Mouse (Mus musculus): ENCODE results near the gene Kbtbd12. TPM values are rescaled to one million over a fixed set of nuclear protein-coding genes. Genes with fewer than 3 reads are reported as not detected.

The Kbtbd12 gene
- polyA plus RNA-seq, 1 experiment from 2014 or later = not detected

DNA sequence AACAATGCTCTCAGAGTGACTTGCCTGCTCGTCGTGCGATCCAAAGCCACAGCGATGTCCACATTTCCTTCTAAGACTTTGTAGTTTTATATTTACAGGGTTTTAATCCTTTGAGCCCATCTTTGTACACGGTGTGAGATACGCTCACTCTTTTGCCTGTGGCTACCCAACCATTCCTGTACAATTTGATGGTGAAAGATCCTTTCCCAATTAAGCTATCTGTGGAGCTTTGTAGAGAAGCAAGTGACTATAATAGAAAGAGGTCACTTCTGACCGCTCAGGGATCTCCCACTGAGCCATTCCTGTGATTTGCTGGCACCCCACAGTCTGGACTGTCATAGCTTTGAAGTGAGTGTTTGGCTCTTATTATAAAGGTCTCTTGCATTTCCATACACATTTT lies 71.1 kb downstream of the Kbtbd12 start:
- H3K27me3 ChIP-seq (ENCODE audit: insufficient read depth, poor library complexity, severe bottlenecking) = peaks cover 29% of the 10 kb centered on the region
- H3K9me3 ChIP-seq = no peaks in the 10 kb centered on the region
- peaks cover 14% of the 10 kb centered on the region for H3K4me1 ChIP-seq (replicated peaks)
- H3K27ac ChIP-seq = no peak overlapping the region
- H3K4me3 ChIP-seq = peak overlapping the region; percentile 9
- no peak for DNase-seq (ENCODE audit: low spot score)
- WGBS = 5% methylated on average over 7 of the region's 7 CpGs
- no peaks in the 10 kb centered on the region for H3K36me3 ChIP-seq

DNA sequence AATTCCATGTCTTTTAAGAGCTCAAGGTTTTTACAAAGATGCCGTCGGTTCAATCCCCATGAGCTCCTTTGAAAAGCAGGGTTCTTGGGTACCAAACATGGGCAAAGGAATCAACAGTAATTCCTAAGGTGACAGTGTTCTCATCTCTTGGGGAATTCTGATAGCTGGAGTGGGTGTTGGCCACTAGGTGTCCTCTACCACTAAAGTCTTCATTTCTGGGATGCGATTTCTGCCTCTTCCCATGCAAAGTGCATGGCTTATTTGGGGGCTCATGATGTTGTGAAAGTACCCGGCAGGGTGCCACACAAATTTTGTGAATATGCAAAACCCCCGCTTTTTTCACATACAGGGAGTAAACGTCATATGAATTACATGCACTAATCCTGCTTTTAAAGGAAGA lies 72.7 kb downstream of the Kbtbd12 start:
- H3K4me1 ChIP-seq (replicated peaks) = peaks cover 14% of the 10 kb centered on the region
- H3K9me3 ChIP-seq = no peaks in the 10 kb centered on the region
- H3K36me3 ChIP-seq = no peaks in the 10 kb centered on the region
- WGBS = 36% methylated on average over 6 of the region's 6 CpGs
- peaks cover 29% of the 10 kb centered on the region for H3K27me3 ChIP-seq (ENCODE audit: insufficient read depth, poor library complexity, severe bottlenecking)
- no peak overlapping the region for H3K4me3 ChIP-seq
- no peak overlapping the region for H3K27ac ChIP-seq
- no peak for DNase-seq (ENCODE audit: low spot score)

DNA sequence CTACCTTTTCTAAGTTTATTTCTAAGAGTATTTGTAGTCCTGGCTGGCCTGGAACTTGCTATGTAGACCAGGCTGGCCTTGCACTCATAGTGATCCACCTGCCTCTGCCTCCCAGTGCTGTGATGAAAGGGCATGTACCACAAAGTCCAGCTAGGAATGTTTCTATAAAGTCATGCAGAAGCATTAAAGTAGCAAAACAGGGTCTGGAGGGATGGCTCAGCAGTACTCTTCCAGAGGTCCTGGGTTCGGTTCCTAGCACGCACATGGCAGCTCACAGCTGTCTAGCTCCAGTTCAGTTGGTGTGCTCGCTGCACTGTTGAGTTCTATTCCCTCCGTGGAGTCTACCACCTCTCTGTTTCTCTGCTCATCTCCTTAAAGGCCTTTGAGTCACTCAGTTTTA lies 77.6 kb downstream of the Kbtbd12 start:
- 92% methylated on average over 4 of the region's 4 CpGs for WGBS
- H3K36me3 ChIP-seq = no peaks in the 10 kb centered on the region
- H3K27ac ChIP-seq = no peak overlapping the region
- no peak overlapping the region for H3K4me3 ChIP-seq
- H3K9me3 ChIP-seq = no peaks in the 10 kb centered on the region
- peaks cover 15% of the 10 kb centered on the region for H3K27me3 ChIP-seq (ENCODE audit: insufficient read depth, poor library complexity, severe bottlenecking)
- peaks cover 8% of the 10 kb centered on the region; the same call in 1 of the 2 replicates for H3K4me1 ChIP-seq (replicated peaks)
- no peak for DNase-seq (ENCODE audit: low spot score)

DNA sequence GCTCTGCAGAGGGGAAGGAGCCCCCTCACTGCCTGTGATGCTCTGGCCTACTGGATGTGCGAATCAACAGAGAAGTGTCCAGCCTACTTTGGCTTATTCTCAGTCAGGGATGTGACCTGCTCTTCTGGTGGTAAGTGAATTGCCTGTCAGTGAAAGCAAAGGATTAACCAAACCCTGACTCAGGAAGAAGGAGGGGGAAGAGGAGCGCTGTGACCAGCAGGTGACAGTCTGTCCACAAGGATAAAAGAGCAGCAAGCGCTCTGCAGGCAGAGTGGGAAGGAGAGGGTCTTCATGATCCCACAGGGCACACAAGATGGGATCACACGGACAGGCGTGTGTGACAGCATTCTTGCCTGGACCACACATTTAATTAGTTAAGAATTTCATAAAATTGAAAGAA lies 78.1 kb downstream of the Kbtbd12 start:
- H3K9me3 ChIP-seq = no peaks in the 10 kb centered on the region
- H3K36me3 ChIP-seq = no peaks in the 10 kb centered on the region
- peaks cover 10% of the 10 kb centered on the region for H3K27me3 ChIP-seq (ENCODE audit: insufficient read depth, poor library complexity, severe bottlenecking)
- H3K27ac ChIP-seq = no peak overlapping the region
- peaks cover 8% of the 10 kb centered on the region; the same call in 1 of the 2 replicates for H3K4me1 ChIP-seq (replicated peaks)
- no peak overlapping the region for H3K4me3 ChIP-seq
- 36% methylated on average over 5 of the region's 5 CpGs for WGBS
- no peak for DNase-seq (ENCODE audit: low spot score)

GRCm38 (mm10) chr6:88558076-88558475 lies 79.7 kb downstream of the Kbtbd12 start:
- no peak overlapping the region for H3K4me3 ChIP-seq
- no peak for DNase-seq (ENCODE audit: low spot score)
- H3K27me3 ChIP-seq (ENCODE audit: insufficient read depth, poor library complexity, severe bottlenecking) = 0 out of 2 replicates have a peak, but pooled peaks cover 3% of the 10 kb centered on the region
- no peaks in the 10 kb centered on the region for H3K36me3 ChIP-seq
- no peak overlapping the region for H3K27ac ChIP-seq
- WGBS = 90% methylated on average over 1 of the region's 1 CpGs
- peaks cover 8% of the 10 kb centered on the region; the same call in 1 of the 2 replicates for H3K4me1 ChIP-seq (replicated peaks)
- no peaks in the 10 kb centered on the region for H3K9me3 ChIP-seq

DNA sequence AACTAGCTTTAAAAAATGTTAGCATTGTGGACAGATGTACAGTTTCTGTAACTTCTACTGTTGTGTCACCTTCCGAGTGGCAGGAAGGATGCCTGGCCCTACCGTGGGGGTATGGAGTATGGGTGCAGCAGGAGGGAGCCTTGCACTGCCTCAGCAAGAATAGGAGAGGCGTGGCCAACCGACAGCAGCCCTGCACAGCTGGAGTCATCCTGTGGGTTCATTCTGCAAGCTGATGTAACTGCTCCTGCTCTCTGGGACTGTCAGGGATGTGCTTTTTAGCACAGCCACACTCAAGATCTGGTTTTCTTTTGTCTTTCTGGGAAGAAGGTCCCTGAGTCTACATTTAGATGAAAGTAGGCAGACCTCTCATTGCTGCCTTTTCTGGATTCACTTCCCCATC lies 80.2 kb downstream of the Kbtbd12 start:
- no peak for DNase-seq (ENCODE audit: low spot score)
- Histone ChIP-seq H3K36me3 (no peaks in the 10 kb centered on the region), H3K27ac (no peak overlapping the region), H3K9me3 (no peaks in the 10 kb centered on the region), H3K4me3 (no peak overlapping the region), H3K27me3 (ENCODE audit: insufficient read depth, poor library complexity, severe bottlenecking) (0 out of 2 replicates have a peak, but pooled peaks cover 3% of the 10 kb centered on the region), H3K4me1 (replicated peaks) (peaks cover 8% of the 10 kb centered on the region; the same call in 1 of the 2 replicates)
- 14% methylated on average over 4 of the region's 4 CpGs for WGBS

- Histone ChIP-seq H3K36me3 (no peaks in the 10 kb centered on the region), H3K27me3 (ENCODE audit: insufficient read depth, poor library complexity, severe bottlenecking) (peaks cover 31% of the 10 kb centered on the region), H3K4me3 (no peak overlapping the region), H3K9me3 (no peaks in the 10 kb centered on the region), H3K27ac (peak overlapping the region; percentile 36; the same call in 1 of the 2 replicates), H3K4me1 (replicated peaks) (peaks cover 22% of the 10 kb centered on the region)
- 89% methylated on average over 2 of the region's 2 CpGs for WGBS
- no peak for DNase-seq (ENCODE audit: low spot score)
These were observed 87.8 kb downstream of the Kbtbd12 start for GRCm38 (mm10) chr6:88549916-88550315.

DNA sequence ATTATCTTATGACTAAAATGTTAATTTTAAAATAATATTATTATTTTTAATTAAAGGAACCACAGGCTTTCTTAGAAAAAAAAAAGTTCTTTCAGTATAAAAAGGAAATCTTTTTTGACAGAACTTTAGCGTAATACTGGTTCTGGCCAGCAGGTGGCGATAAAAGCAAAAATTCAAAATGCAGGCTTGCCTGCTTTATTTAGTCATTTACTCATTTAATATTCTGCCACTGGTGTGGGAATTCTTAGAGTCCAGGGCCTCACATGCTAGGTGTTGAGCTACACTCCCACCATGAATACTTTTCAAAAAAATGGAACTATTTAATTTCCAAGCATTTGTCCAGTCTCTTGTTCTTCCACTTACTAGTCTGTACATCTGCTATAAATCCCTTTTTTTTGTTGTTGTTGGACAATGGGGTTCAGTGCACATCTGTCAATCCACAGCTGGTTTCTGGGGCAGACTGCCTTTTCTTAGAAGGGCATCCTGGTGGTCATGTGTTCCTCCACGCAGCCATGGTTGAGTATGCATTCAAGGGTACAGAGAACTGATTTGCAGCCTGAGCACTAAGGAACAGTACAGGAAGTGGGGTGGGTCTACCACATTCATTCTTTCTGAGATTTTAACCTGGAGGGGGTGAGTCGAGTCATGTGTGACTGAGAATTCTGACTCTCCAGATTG lies 88.5 kb downstream of the Kbtbd12 start:
- Histone ChIP-seq H3K27ac (peak overlapping the region; percentile 36; the same call in 1 of the 2 replicates), H3K27me3 (ENCODE audit: insufficient read depth, poor library complexity, severe bottlenecking) (peaks cover 36% of the 10 kb centered on the region), H3K9me3 (no peaks in the 10 kb centered on the region), H3K4me1 (replicated peaks) (peaks cover 27% of the 10 kb centered on the region), H3K4me3 (no peak overlapping the region), H3K36me3 (no peaks in the 10 kb centered on the region)
- peak; percentile 66 for DNase-seq (ENCODE audit: low spot score)
- 31% methylated on average over 4 of the region's 4 CpGs for WGBS

GRCm38 (mm10) chr6:88548405-88549049 lies 89.2 kb downstream of the Kbtbd12 start:
- Histone ChIP-seq H3K4me1 (replicated peaks) (peaks cover 27% of the 10 kb centered on the region), H3K9me3 (no peaks in the 10 kb centered on the region), H3K27ac (no peak overlapping the region), H3K27me3 (ENCODE audit: insufficient read depth, poor library complexity, severe bottlenecking) (peaks cover 38% of the 10 kb centered on the region), H3K36me3 (no peaks in the 10 kb centered on the region), H3K4me3 (no peak overlapping the region)
- no peak for DNase-seq (ENCODE audit: low spot score)
- 85% methylated on average over 10 of the region's 10 CpGs for WGBS

- Histone ChIP-seq H3K27ac (peak overlapping the region; percentile 86), H3K4me1 (replicated peaks) (peaks cover 27% of the 10 kb centered on the region), H3K27me3 (ENCODE audit: insufficient read depth, poor library complexity, severe bottlenecking) (peaks cover 39% of the 10 kb centered on the region), H3K4me3 (peak overlapping the region; percentile 32), H3K36me3 (no peaks in the 10 kb centered on the region), H3K9me3 (no peaks in the 10 kb centered on the region)
- 21% methylated on average over 10 of the region's 10 CpGs for WGBS
- no peak for DNase-seq (ENCODE audit: low spot score)
These were observed 92.4 kb downstream of the Kbtbd12 start for GRCm38 (mm10) chr6:88545397-88545790.

DNA sequence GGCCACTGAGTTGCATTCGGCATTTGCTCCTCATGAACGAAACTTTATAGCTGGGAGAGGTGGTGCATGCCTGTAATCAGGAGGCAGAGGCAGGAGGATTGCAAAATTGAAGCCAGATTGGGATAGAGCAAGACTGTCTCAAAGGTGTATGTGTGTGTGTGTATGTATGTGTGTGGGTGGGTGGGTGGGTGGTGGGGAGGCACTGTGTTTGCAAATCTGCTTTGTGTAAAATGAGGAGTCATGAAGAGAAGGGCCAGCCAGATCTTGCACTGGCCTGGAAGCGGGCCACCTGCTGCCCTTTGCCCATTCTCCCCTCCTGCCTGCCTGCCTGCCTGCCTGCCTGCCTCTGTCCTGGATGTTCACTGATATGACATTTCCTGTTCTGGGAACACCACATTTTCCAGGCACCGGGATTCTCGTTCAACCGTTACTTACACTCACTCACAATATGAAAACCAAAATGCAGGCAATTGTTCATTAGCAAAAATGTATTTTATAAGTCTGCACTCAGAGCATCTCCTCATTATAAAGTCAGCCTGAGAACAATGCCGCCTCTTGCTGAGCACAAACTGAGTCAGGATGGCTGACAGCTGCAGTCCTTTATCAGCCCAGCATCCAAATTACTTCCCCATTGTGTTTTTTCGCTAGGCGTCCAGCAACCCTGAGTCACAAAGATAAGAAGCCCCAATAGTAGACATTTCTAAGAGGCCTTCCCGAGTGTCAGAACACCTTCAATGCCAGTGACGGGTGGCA lies 92.9 kb downstream of the Kbtbd12 start:
- peak; percentile 22 for DNase-seq (ENCODE audit: low spot score)
- Histone ChIP-seq H3K27me3 (ENCODE audit: insufficient read depth, poor library complexity, severe bottlenecking) (peaks cover 43% of the 10 kb centered on the region), H3K4me3 (peak overlapping the region; percentile 32), H3K4me1 (replicated peaks) (peaks cover 27% of the 10 kb centered on the region), H3K9me3 (no peaks in the 10 kb centered on the region), H3K36me3 (no peaks in the 10 kb centered on the region), H3K27ac (peak overlapping the region; percentile 86)
- 34% methylated on average over 11 of the region's 11 CpGs for WGBS

- no peaks in the 10 kb centered on the region for H3K9me3 ChIP-seq
- peak overlapping the region; percentile 86; the same call in 1 of the 2 replicates for H3K27ac ChIP-seq
- H3K36me3 ChIP-seq = no peaks in the 10 kb centered on the region
- peaks cover 43% of the 10 kb centered on the region for H3K27me3 ChIP-seq (ENCODE audit: insufficient read depth, poor library complexity, severe bottlenecking)
- peaks cover 27% of the 10 kb centered on the region for H3K4me1 ChIP-seq (replicated peaks)
- H3K4me3 ChIP-seq = no peak overlapping the region
- DNase-seq (ENCODE audit: low spot score) = no peak
- 85% methylated on average over 3 of the region's 3 CpGs for WGBS
These were observed 93.5 kb downstream of the Kbtbd12 start for GRCm38 (mm10) chr6:88544241-88544640.

All from hindbrain, embryonic 10.5 days (tissue).